Mouse (Mus musculus): ENCODE measurements at regions not wholly inside any gene's neighbourhood (a gene's known extent, or its start where the extent isn't known, plus 50 kb on each side); places are given as distances from the start of the nearest gene placed in this dataset.

GRCm38 (mm10) chr15:41223801-41224200, 1089.6 kb downstream of the 9330182O14Rik start:
- WGBS, result 93% methylated on average over 1 of the region's 1 CpGs
- Histone ChIP-seq H3K9ac (ENCODE audit: low read depth, low read length) (no peak overlapping the region), H3K27me3 (replicated peaks; ENCODE audit: control insufficient read depth, insufficient read depth, low read length) (no peaks in the 10 kb centered on the region), H3K4me3 (ENCODE audit: low read length) (no peak overlapping the region), H3K36me3 (ENCODE audit: control insufficient read depth, insufficient read depth, low read length) (no peaks in the 10 kb centered on the region), H3K4me2 (ENCODE audit: low read length) (no peak overlapping the region), H3K9me3 (ENCODE audit: control insufficient read depth, low read length) (no peaks in the 10 kb centered on the region), H3K4me1 (ENCODE audit: control insufficient read depth, insufficient read depth, low read depth, low read length) (no peaks in the 10 kb centered on the region), H3K27ac (ENCODE audit: low read depth, low read length) (no peak overlapping the region)
- no peak for ATAC-seq

GRCm38 (mm10) chr15:41232406-41233060, 1098.4 kb downstream of the 9330182O14Rik start:
- H3K36me3 ChIP-seq (ENCODE audit: control insufficient read depth, insufficient read depth, low read length), result no peaks in the 10 kb centered on the region
- H3K9me3 ChIP-seq (ENCODE audit: control insufficient read depth, low read length), result no peaks in the 10 kb centered on the region
- H3K4me2 ChIP-seq (ENCODE audit: low read length), result no peak overlapping the region
- H3K27ac ChIP-seq (ENCODE audit: low read depth, low read length), result no peak overlapping the region
- no peaks in the 10 kb centered on the region for H3K27me3 ChIP-seq (replicated peaks; ENCODE audit: control insufficient read depth, insufficient read depth, low read length)
- no peak overlapping the region for H3K9ac ChIP-seq (ENCODE audit: low read depth, low read length)
- 42% methylated on average over 2 of the region's 2 CpGs for WGBS
- ATAC-seq, result no peak
- H3K4me3 ChIP-seq (ENCODE audit: low read length), result no peak overlapping the region
- H3K4me1 ChIP-seq (ENCODE audit: control insufficient read depth, insufficient read depth, low read depth, low read length), result no peaks in the 10 kb centered on the region

Data from hindbrain, embryonic 16.5 days (tissue).